11 mouse cellular contexts compared by ENCODE assay signal in the genomic region with DNA sequence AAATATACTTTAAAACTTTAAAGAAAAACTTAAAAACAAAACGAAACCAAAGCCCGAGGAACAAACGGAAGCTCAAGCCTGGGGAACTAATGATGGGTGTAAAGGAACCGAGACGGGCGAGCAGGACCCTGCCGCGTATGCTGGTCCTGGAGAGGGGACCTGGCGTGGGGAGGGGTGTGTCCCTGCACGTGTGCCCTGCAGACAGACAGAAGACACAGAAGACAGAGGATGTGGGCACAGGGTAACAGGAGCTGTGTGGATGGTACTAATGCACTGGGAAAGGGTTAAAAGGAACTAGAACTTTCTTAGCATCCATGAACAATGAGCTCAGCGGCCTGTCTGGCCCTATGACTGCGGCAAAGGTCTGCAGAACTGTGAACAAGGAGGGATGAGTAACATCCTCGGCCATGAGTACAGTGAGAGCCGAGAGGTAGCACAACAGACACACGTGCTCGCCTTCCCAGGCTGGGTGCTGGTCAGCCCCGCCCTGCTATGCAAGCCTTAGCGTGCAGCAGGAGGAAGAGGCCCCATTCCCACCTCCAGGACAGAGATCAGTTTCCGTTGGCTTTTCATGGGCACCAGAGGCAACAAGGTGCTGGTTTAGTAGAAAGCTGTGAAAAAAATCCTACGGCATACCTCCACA. TPM values are rescaled to one million over a fixed set of nuclear protein-coding genes. Genes with fewer than 3 reads are reported as not detected.
DNase-seq lines count a peak whose midpoint lies in the region; ATAC-seq and TF ChIP-seq lines count a peak whose summit lies in the region.
"Had no signal": no experiment of that assay in that cellular context is flagged by ENCODE, and none has a peak within 500 bp of the region (broad histone marks: within the 10 kb centered on the region; RNA-seq: fewer than 3 reads in every experiment).

No protein-coding gene starts in this region.

- no peaks in the 10 kb centered on the region for H3K27me3 ChIP-seq in hindbrain, embryonic 16.5 days (replicated peaks; ENCODE audit: control insufficient read depth, insufficient read depth, low read length)
- no peaks in the 10 kb centered on the region for H3K27me3 ChIP-seq in neural tube, embryonic 15.5 days (replicated peaks)
- H3K27me3 ChIP-seq in forebrain, embryonic 15.5 days, result no peaks in the 10 kb centered on the region

- ATAC-seq in hindbrain, embryonic 16.5 days, result peak; percentile 62
- 0 out of 2 replicates have a peak, but pooled peaks have one; percentile 42 for ATAC-seq in neural tube, embryonic 15.5 days (ENCODE audit: low FRiP score)
- ATAC-seq in forebrain, embryonic 15.5 days (replicated peaks), result no peak
- ATAC-seq: forebrain, embryonic 14.5 days had no signal

- DNase-seq in layer of hippocampus, adult 2 months (ENCODE audit: low spot score in 2 of 2), result no peak
- DNase-seq in layer of hippocampus, adult 9-11 months, result no peak
- no peak for DNase-seq in urinary bladder, postnatal 4 days (ENCODE audit: low spot score in 2 of 2)
- DNase-seq in left cerebral cortex, postnatal 14 days (ENCODE audit: low spot score in 2 of 2), result no peak
- DNase-seq: adrenal gland, postnatal 36 days; heart, adult 2 months had no signal

- peaks cover 9% of the 10 kb centered on the region for H3K36me3 ChIP-seq in hindbrain, embryonic 16.5 days (ENCODE audit: control insufficient read depth, insufficient read depth, low read length)
- peaks cover 67% of the 10 kb centered on the region for H3K36me3 ChIP-seq in neural tube, embryonic 15.5 days
- H3K36me3 ChIP-seq in forebrain, embryonic 15.5 days, result peaks cover 63% of the 10 kb centered on the region

- no peaks in the 10 kb centered on the region for H3K9me3 ChIP-seq in hindbrain, embryonic 16.5 days (ENCODE audit: control insufficient read depth, low read length)
- no peaks in the 10 kb centered on the region for H3K9me3 ChIP-seq in neural tube, embryonic 15.5 days (replicated peaks)
- no peaks in the 10 kb centered on the region for H3K9me3 ChIP-seq in forebrain, embryonic 15.5 days

- H3K9ac ChIP-seq in hindbrain, embryonic 16.5 days (ENCODE audit: low read depth, low read length), result no peak overlapping the region
- H3K9ac ChIP-seq in neural tube, embryonic 15.5 days (replicated peaks), result no peak overlapping the region
- H3K9ac ChIP-seq in forebrain, embryonic 15.5 days (replicated peaks), result no peak overlapping the region

- 84% methylated on average over 20 of the region's 20 CpGs for WGBS in hindbrain, embryonic 16.5 days
- WGBS in neural tube, embryonic 15.5 days, result 87% methylated on average over 20 of the region's 20 CpGs
- WGBS in forebrain, embryonic 15.5 days, result 90% methylated on average over 20 of the region's 20 CpGs

- H3K4me3 ChIP-seq in layer of hippocampus, adult 2 months, result no peak overlapping the region; the same call in 1 of the 2 replicates
- H3K4me3 ChIP-seq in bone marrow macrophage, adult 2 months (ENCODE audit: insufficient read depth, low read length), result no peak overlapping the region
- no peak overlapping the region for H3K4me3 ChIP-seq in hindbrain, embryonic 16.5 days (ENCODE audit: low read length)
- no peak overlapping the region for H3K4me3 ChIP-seq in neural tube, embryonic 15.5 days (replicated peaks)
- H3K4me3 ChIP-seq in forebrain, embryonic 15.5 days, result no peak overlapping the region
- H3K4me3 ChIP-seq: heart, adult 2 months had no signal

- no peak overlapping the region for H3K4me2 ChIP-seq in hindbrain, embryonic 16.5 days (ENCODE audit: low read length)
- no peak overlapping the region for H3K4me2 ChIP-seq in neural tube, embryonic 15.5 days
- H3K4me2 ChIP-seq in forebrain, embryonic 15.5 days (replicated peaks), result no peak overlapping the region

- no peak for TF ChIP-seq POLR2A in bone marrow macrophage, adult 2 months (IDR thresholded peaks at IDR 0.05; ENCODE audit: borderline replicate concordance, low read depth, low read length)

- H3K4me1 ChIP-seq in bone marrow macrophage, adult 2 months (ENCODE audit: control insufficient read depth, insufficient read depth, low read length), result peaks cover 31% of the 10 kb centered on the region
- H3K4me1 ChIP-seq in hindbrain, embryonic 16.5 days (ENCODE audit: control insufficient read depth, insufficient read depth, low read depth, low read length), result no peaks in the 10 kb centered on the region
- H3K4me1 ChIP-seq in neural tube, embryonic 15.5 days, result no peaks in the 10 kb centered on the region
- no peaks in the 10 kb centered on the region for H3K4me1 ChIP-seq in forebrain, embryonic 15.5 days

- intact Hi-C loops in left cerebral cortex, postnatal 14 days (cut with DNase I), result no loop called here

- peak overlapping the region; percentile 91 for H3K27ac ChIP-seq in layer of hippocampus, adult 2 months
- peak overlapping the region; percentile 7; the same call in 1 of the 2 replicates for H3K27ac ChIP-seq in bone marrow macrophage, adult 2 months (ENCODE audit: insufficient read depth, low read depth, low read length)
- H3K27ac ChIP-seq in hindbrain, embryonic 16.5 days (ENCODE audit: low read depth, low read length), result peak overlapping the region; percentile 4; the same call in 1 of the 2 replicates
- peak overlapping the region; percentile 56; the same call in 1 of the 2 replicates for H3K27ac ChIP-seq in neural tube, embryonic 15.5 days (replicated peaks)
- no peak overlapping the region for H3K27ac ChIP-seq in forebrain, embryonic 15.5 days (replicated peaks)
- H3K27ac ChIP-seq: heart, adult 2 months had no signal

- no peak for TF ChIP-seq CTCF in layer of hippocampus, adult 2 months (conservative IDR thresholded peaks at IDR 0.05)
- TF ChIP-seq CTCF in bone marrow macrophage, adult 2 months (IDR thresholded peaks at IDR 0.05; ENCODE audit: low read depth, low read length), result no peak

RNA-seq across cellular contexts. Expression of a gene that starts 13.8 kb away (rescaled TPM):
- total RNA-seq in layer of hippocampus, adult 2 months (2021), result 10 to 100 TPM; 13.3 to 14.0 TPM
- polyA plus RNA-seq in bone marrow macrophage, adult 2 months (2012; ENCODE audit: insufficient read depth, insufficient read length, missing spikeins), result 2.3 and 3.7 TPM in 2 replicates
- polyA plus RNA-seq in hindbrain, embryonic 16.5 days (2015; fragmentation: Nextera tagmentation; extraction: Ambion mirVana), result 5.5 and 5.7 TPM in 2 replicates
- polyA plus RNA-seq in neural tube, embryonic 15.5 days (2015; fragmentation: Nextera tagmentation; extraction: Ambion mirVana), result 5.3 and 6.3 TPM in 2 replicates
- 7.5 and 8.5 TPM in 2 replicates for polyA plus RNA-seq in forebrain, embryonic 15.5 days (2015; fragmentation: Nextera tagmentation; extraction: Ambion mirVana)
- total RNA-seq in left cerebral cortex, postnatal 14 days (2021), result 1 to 10 TPM; 8.9 to 9.0 TPM

RNA-seq across cellular contexts. Expression of a gene that starts 32.0 kb away (rescaled TPM):
- total RNA-seq in layer of hippocampus, adult 2 months (2021), result 10 to 100 TPM; 22.9 to 26.1 TPM
- polyA plus RNA-seq in bone marrow macrophage, adult 2 months (2012; ENCODE audit: insufficient read depth, insufficient read length, missing spikeins), result 20.0 and 21.4 TPM in 2 replicates
- 21.3 and 22.8 TPM in 2 replicates for polyA plus RNA-seq in hindbrain, embryonic 16.5 days (2015; fragmentation: Nextera tagmentation; extraction: Ambion mirVana)
- polyA plus RNA-seq in neural tube, embryonic 15.5 days (2015; fragmentation: Nextera tagmentation; extraction: Ambion mirVana), result 25.2 and 29.6 TPM in 2 replicates
- 27.7 and 30.2 TPM in 2 replicates for polyA plus RNA-seq in forebrain, embryonic 15.5 days (2015; fragmentation: Nextera tagmentation; extraction: Ambion mirVana)
- 10 to 100 TPM; 15.1 to 17.5 TPM for total RNA-seq in left cerebral cortex, postnatal 14 days (2021)

RNA-seq across cellular contexts. Expression of a gene that starts 32.3 kb away (rescaled TPM):
- 10 to 100 TPM; 50.0 to 51.5 TPM for total RNA-seq in layer of hippocampus, adult 2 months (2021)
- polyA plus RNA-seq in bone marrow macrophage, adult 2 months (2012; ENCODE audit: insufficient read depth, insufficient read length, missing spikeins), result 69.6 and 95.3 TPM in 2 replicates
- polyA plus RNA-seq in hindbrain, embryonic 16.5 days (2015; fragmentation: Nextera tagmentation; extraction: Ambion mirVana), result 51.2 and 67.9 TPM in 2 replicates
- 50.8 and 55.9 TPM in 2 replicates for polyA plus RNA-seq in neural tube, embryonic 15.5 days (2015; fragmentation: Nextera tagmentation; extraction: Ambion mirVana)
- 31.9 and 38.0 TPM in 2 replicates for polyA plus RNA-seq in forebrain, embryonic 15.5 days (2015; fragmentation: Nextera tagmentation; extraction: Ambion mirVana)
- 10 to 100 TPM; 44.3 to 48.7 TPM for total RNA-seq in left cerebral cortex, postnatal 14 days (2021)
